Comparison of ENCODE assay signal across 8 mouse cellular contexts in the genomic region with DNA sequence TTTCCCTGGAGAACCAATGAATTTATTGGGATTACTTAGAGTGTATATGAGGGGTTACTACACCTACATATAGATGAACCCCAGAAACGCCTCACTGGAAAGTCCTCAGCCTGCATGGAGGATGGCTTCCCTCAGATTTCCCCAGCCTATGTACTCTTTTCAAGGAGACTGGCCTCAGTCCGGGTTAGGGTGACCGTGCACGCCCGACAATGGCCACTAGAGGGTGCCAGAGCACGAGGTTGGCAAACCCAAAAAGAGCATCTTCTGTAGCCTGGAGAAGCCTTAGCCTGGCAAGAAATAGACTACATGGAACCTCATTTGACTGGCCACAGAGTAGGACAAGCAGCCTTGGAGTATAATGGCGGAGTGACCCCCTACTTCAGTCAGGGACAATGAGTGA. TPM values are rescaled to one million over a fixed set of nuclear protein-coding genes. Genes with fewer than 3 reads are reported as not detected.
A peak's percentile ranks its signal among the peaks of the same experiment; 100 is the strongest.
DNase-seq lines count a peak whose midpoint lies in the region; ATAC-seq lines count a peak whose summit lies in the region.

No protein-coding gene starts in this region.

- no peaks in the 10 kb centered on the region for H3K9me3 ChIP-seq in embryonic facial prominence, embryonic 10.5 days
- H3K9me3 ChIP-seq in liver, embryonic 13.5 days (replicated peaks) = no peaks in the 10 kb centered on the region

- H3K36me3 ChIP-seq in embryonic facial prominence, embryonic 10.5 days (replicated peaks) = no peaks in the 10 kb centered on the region
- no peaks in the 10 kb centered on the region for H3K36me3 ChIP-seq in liver, embryonic 13.5 days

- peak; percentile 86 for DNase-seq in CD4-positive, CD25-positive, alpha-beta regulatory T cell, adult 2 months (ENCODE audit: low read depth, low spot score)
- peak; percentile 95 for DNase-seq in adrenal gland, postnatal 14 days
- DNase-seq in embryonic facial prominence, embryonic 10.5 days (ENCODE audit: low spot score) = peak; percentile 90
- DNase-seq in heart, adult 9 months (ENCODE audit: low spot score in 2 of 2) = peak; percentile 61 to 83
- DNase-seq in kidney, postnatal 10 days = peak; percentile 95
- peak; percentile 69 for DNase-seq in liver, embryonic 13.5 days
- peak; percentile 76 for DNase-seq in ovary, adult 18-20 months (ENCODE audit: low spot score)
- DNase-seq in thymus, adult 18-20 months = peak; percentile 57 to 60

- H3K4me1 ChIP-seq in embryonic facial prominence, embryonic 10.5 days = peaks cover 12% of the 10 kb centered on the region
- H3K4me1 ChIP-seq in liver, embryonic 13.5 days (replicated peaks) = peaks cover 5% of the 10 kb centered on the region; the same call in 1 of the 2 replicates

- H3K27ac ChIP-seq in embryonic facial prominence, embryonic 10.5 days (replicated peaks) = no peak overlapping the region
- H3K27ac ChIP-seq in liver, embryonic 13.5 days = no peak overlapping the region

- H3K4me2 ChIP-seq in liver, embryonic 13.5 days = no peak overlapping the region

- H3K4me3 ChIP-seq in embryonic facial prominence, embryonic 10.5 days = no peak overlapping the region
- H3K4me3 ChIP-seq in liver, embryonic 13.5 days (replicated peaks) = no peak overlapping the region

- no peak overlapping the region for H3K9ac ChIP-seq in liver, embryonic 13.5 days

- ATAC-seq in liver, embryonic 13.5 days (ENCODE audit: low read depth) = peak; percentile 52; the same call in 1 of the 2 replicates

- WGBS in embryonic facial prominence, embryonic 10.5 days = 8% methylated on average over 7 of the region's 7 CpGs
- WGBS in liver, embryonic 13.5 days (ENCODE audit: insufficient replicate concordance) = 9% methylated on average over 7 of the region's 7 CpGs

- no peaks in the 10 kb centered on the region for H3K27me3 ChIP-seq in embryonic facial prominence, embryonic 10.5 days (replicated peaks; ENCODE audit: low read depth, poor library complexity, severe bottlenecking)
- no peaks in the 10 kb centered on the region for H3K27me3 ChIP-seq in liver, embryonic 13.5 days

RNA-seq across cellular contexts. Expression of gene Scaf11, which starts 15.7 kb away (rescaled TPM):
- total RNA-seq in adrenal gland, postnatal 14 days (2021) = 70.4 and 76.2 TPM in 2 replicates
- polyA plus RNA-seq in embryonic facial prominence, embryonic 10.5 days (2016; fragmentation: Nextera tagmentation; extraction: Ambion mirVana) = 116 and 118 TPM in 2 replicates
- polyA plus RNA-seq in liver, embryonic 13.5 days (2015; fragmentation: Nextera tagmentation; extraction: Ambion mirVana) = 53.4 and 57.0 TPM in 2 replicates
